Mouse (Mus musculus): ENCODE data around the gene Setd3.

- TF ChIP-seq POLR2A (IDR thresholded peaks at IDR 0.05; ENCODE audit: low read depth, low read length) (no peak), CTCF (conservative IDR thresholded peaks at IDR 0.05; ENCODE audit: insufficient read depth, insufficient read length, low read depth, low read length) (no peak)
Observed at GRCm38 (mm10) chr12:108168909-108169308, 10.2 kb downstream of the Setd3 start.
